Mouse (Mus musculus): ENCODE data around the gene G6pc3.
"Not testable (repeated sequence)": the region's sequence is repeated elsewhere in the genome, so short reads cannot be mapped to it uniquely, and the experiment has no call there.

The G6pc3 gene

GRCm38 (mm10) chr11:102189461-102190436, at the start of gene G6pc3:
G6pc3 (plus strand) TSS chr11:102189620.
- peak; percentile 96 for DNase-seq

GRCm38 (mm10) chr11:102140508-102140907, 48.9 kb upstream of the G6pc3 start:
- DNase-seq: peak; percentile 73

- no peak for DNase-seq
Measured at GRCm38 (mm10) chr11:102142355-102142754, 47.1 kb upstream of the G6pc3 start.

- no peak for DNase-seq
Measured at GRCm38 (mm10) chr11:102144957-102145470, 44.4 kb upstream of the G6pc3 start.

- peak; percentile 38 for DNase-seq
Measured at GRCm38 (mm10) chr11:102145471-102146001, 43.9 kb upstream of the G6pc3 start, which contains the start of gene Nags. Nags (plus strand) TSS chr11:102145513.

GRCm38 (mm10) chr11:102146005-102146404, 43.4 kb upstream of the G6pc3 start:
- DNase-seq: no peak

- DNase-seq: no peak
Measured at GRCm38 (mm10) chr11:102146531-102146930, 42.9 kb upstream of the G6pc3 start.

- peak; percentile 30 for DNase-seq
Measured at GRCm38 (mm10) chr11:102147213-102147989, 42.0 kb upstream of the G6pc3 start.

- DNase-seq: peak; percentile 93
Measured at GRCm38 (mm10) chr11:102156039-102156785, 33.2 kb upstream of the G6pc3 start, which contains the start of gene Tmem101. Tmem101 (minus strand) TSS chr11:102156404.

- DNase-seq: no peak
Measured at GRCm38 (mm10) chr11:102156786-102157089, 32.7 kb upstream of the G6pc3 start.

- not testable (repeated sequence) for DNase-seq
Measured at GRCm38 (mm10) chr11:102158024-102158423, 31.4 kb upstream of the G6pc3 start.

GRCm38 (mm10) chr11:102159781-102160180, 29.6 kb upstream of the G6pc3 start:
- DNase-seq: no peak

- no peak for DNase-seq
Measured at GRCm38 (mm10) chr11:102165971-102166722, 23.3 kb upstream of the G6pc3 start.

GRCm38 (mm10) chr11:102167539-102167938, 21.9 kb upstream of the G6pc3 start:
- DNase-seq: no peak

- DNase-seq: no peak
Measured at GRCm38 (mm10) chr11:102168689-102169088, 20.7 kb upstream of the G6pc3 start.

GRCm38 (mm10) chr11:102179836-102180235, 9.6 kb upstream of the G6pc3 start:
- no peak for DNase-seq

GRCm38 (mm10) chr11:102184253-102184645, 5.2 kb upstream of the G6pc3 start:
- DNase-seq: no peak

GRCm38 (mm10) chr11:102184646-102185495, 4.5 kb upstream of the G6pc3 start, which contains the start of gene Lsm12:
Lsm12 (minus strand) TSS chr11:102185296.
- DNase-seq: peak; percentile 96

- no peak for DNase-seq
Measured at GRCm38 (mm10) chr11:102185677-102186076, 3.7 kb upstream of the G6pc3 start.

GRCm38 (mm10) chr11:102186235-102186634, 3.2 kb upstream of the G6pc3 start:
- no peak for DNase-seq

All from embryo, embryonic 11 days (tissue).